Mouse (Mus musculus) spleen, postnatal 4 days (tissue): ENCODE data around the gene Tmem150b.

Source experiments
- DNase-seq, 2 experiments: peaks; one replicate each; pipeline ENCODE4 v3.0.0; 2022; ENCODE audit warnings: low spot score in 2 of 2

Tmem150b gene

GRCm38 (mm10) chr7:4663742-4664141 lies 61.3 kb downstream of the Tmem150b start:
- no peak for DNase-seq

- peak in 1 of 2 experiments; percentile 60 for DNase-seq
Measured at GRCm38 (mm10) chr7:4663179-4663578, 61.9 kb downstream of the Tmem150b start.

- peak in 1 of 2 experiments; percentile 54 for DNase-seq
Measured at GRCm38 (mm10) chr7:4659911-4660443, 65.1 kb downstream of the Tmem150b start.

- DNase-seq, result peak; percentile 96 to 98
Measured at GRCm38 (mm10) chr7:4658912-4659551, 66.0 kb downstream of the Tmem150b start, which contains the start of gene Ppp6r1. Ppp6r1 (minus strand) TSS chr7:4659019.

- peak in 1 of 2 experiments; percentile 25 for DNase-seq
Measured at GRCm38 (mm10) chr7:4658128-4658907, 66.7 kb downstream of the Tmem150b start.

GRCm38 (mm10) chr7:4657521-4658127 lies 67.4 kb downstream of the Tmem150b start:
- peak in 1 of 2 experiments; percentile 68 for DNase-seq
